Mouse (Mus musculus): ENCODE results near the gene Tyk2. TPM values are rescaled to one million over a fixed set of nuclear protein-coding genes. Genes with fewer than 3 reads are reported as not detected.

Gene Tyk2
- 10.3 and 10.8 TPM in 2 replicates for polyA plus RNA-seq (2014; fragmentation: Nextera tagmentation; extraction: Ambion mirVana)

GRCm38 (mm10) chr9:21131059-21131956, at the start of gene Tyk2:
Tyk2 (minus strand) TSS chr9:21131243.
- Histone ChIP-seq H3K9me3 (ENCODE audit: control insufficient read depth, low read length) (no peaks in the 10 kb centered on the region), H3K36me3 (ENCODE audit: control insufficient read depth, insufficient read depth, low read length) (no peaks in the 10 kb centered on the region), H3K4me2 (ENCODE audit: low read depth, low read length, severe bottlenecking) (peak within 1 kb of the TSS; percentile 62), H3K27ac (ENCODE audit: low read depth, low read length) (no peak within 1 kb of the TSS), H3K4me1 (replicated peaks; ENCODE audit: control insufficient read depth, insufficient read depth, low read length) (peaks cover 3% of the 10 kb centered on the region; the same call in 1 of the 2 replicates), H3K9ac (ENCODE audit: low read length) (peak within 1 kb of the TSS; percentile 67), H3K27me3 (ENCODE audit: control insufficient read depth, insufficient read depth, low read length) (no peaks in the 10 kb centered on the region), H3K4me3 (ENCODE audit: low read depth, low read length) (peak within 1 kb of the TSS; percentile 57)
- DNase-seq (ENCODE audit: low spot score), result peak; percentile 96
- WGBS, result 7% methylated on average over 37 of the region's 37 CpGs
- peak; percentile 98 for ATAC-seq (replicated peaks; ENCODE audit: low FRiP score)

- Histone ChIP-seq H3K9ac (ENCODE audit: low read length) (no peak overlapping the region), H3K4me1 (replicated peaks; ENCODE audit: control insufficient read depth, insufficient read depth, low read length) (peaks cover 5% of the 10 kb centered on the region; the same call in 1 of the 2 replicates), H3K27ac (ENCODE audit: low read depth, low read length) (no peak overlapping the region), H3K4me2 (ENCODE audit: low read depth, low read length, severe bottlenecking) (no peak overlapping the region), H3K27me3 (ENCODE audit: control insufficient read depth, insufficient read depth, low read length) (peaks cover 18% of the 10 kb centered on the region), H3K36me3 (ENCODE audit: control insufficient read depth, insufficient read depth, low read length) (no peaks in the 10 kb centered on the region), H3K4me3 (ENCODE audit: low read depth, low read length) (no peak overlapping the region), H3K9me3 (ENCODE audit: control insufficient read depth, low read length) (no peaks in the 10 kb centered on the region)
- ATAC-seq (replicated peaks; ENCODE audit: low FRiP score), result no peak
- WGBS, result 52% methylated on average over 1 of the region's 1 CpGs
- no peak for DNase-seq (ENCODE audit: low spot score)
These were observed 49.8 kb upstream of the Tyk2 start for GRCm38 (mm10) chr9:21180841-21181240.

GRCm38 (mm10) chr9:21180402-21180801, 49.4 kb upstream of the Tyk2 start:
- DNase-seq (ENCODE audit: low spot score), result no peak
- Histone ChIP-seq H3K4me3 (ENCODE audit: low read depth, low read length) (no peak overlapping the region), H3K4me2 (ENCODE audit: low read depth, low read length, severe bottlenecking) (no peak overlapping the region), H3K27ac (ENCODE audit: low read depth, low read length) (no peak overlapping the region), H3K9ac (ENCODE audit: low read length) (no peak overlapping the region), H3K4me1 (replicated peaks; ENCODE audit: control insufficient read depth, insufficient read depth, low read length) (peaks cover 5% of the 10 kb centered on the region; the same call in 1 of the 2 replicates), H3K9me3 (ENCODE audit: control insufficient read depth, low read length) (no peaks in the 10 kb centered on the region), H3K36me3 (ENCODE audit: control insufficient read depth, insufficient read depth, low read length) (no peaks in the 10 kb centered on the region), H3K27me3 (ENCODE audit: control insufficient read depth, insufficient read depth, low read length) (peaks cover 18% of the 10 kb centered on the region)
- no peak for ATAC-seq (replicated peaks; ENCODE audit: low FRiP score)
- 65% methylated on average over 4 of the region's 4 CpGs for WGBS

GRCm38 (mm10) chr9:21172364-21172763, 41.3 kb upstream of the Tyk2 start:
- H3K9ac ChIP-seq (ENCODE audit: low read length), result no peak overlapping the region
- H3K4me2 ChIP-seq (ENCODE audit: low read depth, low read length, severe bottlenecking), result no peak overlapping the region
- H3K27ac ChIP-seq (ENCODE audit: low read depth, low read length), result no peak overlapping the region
- H3K27me3 ChIP-seq (ENCODE audit: control insufficient read depth, insufficient read depth, low read length), result peaks cover under 1% of the 10 kb centered on the region
- H3K4me3 ChIP-seq (ENCODE audit: low read depth, low read length), result no peak overlapping the region
- DNase-seq (ENCODE audit: low spot score) (no peak), ATAC-seq (replicated peaks; ENCODE audit: low FRiP score) (no peak)
- peaks cover 3% of the 10 kb centered on the region; the same call in 1 of the 2 replicates for H3K4me1 ChIP-seq (replicated peaks; ENCODE audit: control insufficient read depth, insufficient read depth, low read length)
- 73% methylated on average over 6 of the region's 6 CpGs for WGBS
- H3K9me3 ChIP-seq (ENCODE audit: control insufficient read depth, low read length), result no peaks in the 10 kb centered on the region
- H3K36me3 ChIP-seq (ENCODE audit: control insufficient read depth, insufficient read depth, low read length), result no peaks in the 10 kb centered on the region

- Histone ChIP-seq H3K36me3 (ENCODE audit: control insufficient read depth, insufficient read depth, low read length) (no peaks in the 10 kb centered on the region), H3K27ac (ENCODE audit: low read depth, low read length) (no peak overlapping the region), H3K9ac (ENCODE audit: low read length) (no peak overlapping the region), H3K27me3 (ENCODE audit: control insufficient read depth, insufficient read depth, low read length) (peaks cover 33% of the 10 kb centered on the region), H3K4me2 (ENCODE audit: low read depth, low read length, severe bottlenecking) (no peak overlapping the region), H3K4me3 (ENCODE audit: low read depth, low read length) (no peak overlapping the region), H3K9me3 (ENCODE audit: control insufficient read depth, low read length) (no peaks in the 10 kb centered on the region), H3K4me1 (replicated peaks; ENCODE audit: control insufficient read depth, insufficient read depth, low read length) (peaks cover 15% of the 10 kb centered on the region)
- ATAC-seq (replicated peaks; ENCODE audit: low FRiP score) (no peak), DNase-seq (ENCODE audit: low spot score) (no peak)
- WGBS, result 33% methylated on average over 1 of the region's 1 CpGs
These were observed 38.1 kb upstream of the Tyk2 start for GRCm38 (mm10) chr9:21169157-21169556.

GRCm38 (mm10) chr9:21168161-21169123, 37.4 kb upstream of the Tyk2 start:
- Histone ChIP-seq H3K4me3 (ENCODE audit: low read depth, low read length) (no peak overlapping the region), H3K27me3 (ENCODE audit: control insufficient read depth, insufficient read depth, low read length) (peaks cover 40% of the 10 kb centered on the region), H3K9ac (ENCODE audit: low read length) (peak overlapping the region; percentile 16; the same call in 1 of the 2 replicates), H3K36me3 (ENCODE audit: control insufficient read depth, insufficient read depth, low read length) (no peaks in the 10 kb centered on the region), H3K27ac (ENCODE audit: low read depth, low read length) (no peak overlapping the region), H3K4me1 (replicated peaks; ENCODE audit: control insufficient read depth, insufficient read depth, low read length) (peaks cover 17% of the 10 kb centered on the region), H3K4me2 (ENCODE audit: low read depth, low read length, severe bottlenecking) (peak overlapping the region; percentile 26), H3K9me3 (ENCODE audit: control insufficient read depth, low read length) (no peaks in the 10 kb centered on the region)
- ATAC-seq (replicated peaks; ENCODE audit: low FRiP score) (peak; percentile 69; the same call in 1 of the 2 replicates), DNase-seq (ENCODE audit: low spot score) (peak; percentile 89)
- 12% methylated on average over 30 of the region's 30 CpGs for WGBS

- WGBS, result 65% methylated on average over 10 of the region's 10 CpGs
- Histone ChIP-seq H3K9ac (ENCODE audit: low read length) (no peak overlapping the region), H3K4me2 (ENCODE audit: low read depth, low read length, severe bottlenecking) (peak overlapping the region; percentile 26; the same call in 1 of the 2 replicates), H3K27me3 (ENCODE audit: control insufficient read depth, insufficient read depth, low read length) (peaks cover 47% of the 10 kb centered on the region), H3K27ac (ENCODE audit: low read depth, low read length) (no peak overlapping the region), H3K4me1 (replicated peaks; ENCODE audit: control insufficient read depth, insufficient read depth, low read length) (peaks cover 17% of the 10 kb centered on the region), H3K9me3 (ENCODE audit: control insufficient read depth, low read length) (no peaks in the 10 kb centered on the region), H3K4me3 (ENCODE audit: low read depth, low read length) (no peak overlapping the region), H3K36me3 (ENCODE audit: control insufficient read depth, insufficient read depth, low read length) (no peaks in the 10 kb centered on the region)
- DNase-seq (ENCODE audit: low spot score), result no peak
- ATAC-seq (replicated peaks; ENCODE audit: low FRiP score), result no peak
These were observed 36.4 kb upstream of the Tyk2 start for GRCm38 (mm10) chr9:21167140-21168097.

Measured in forebrain, embryonic 11.5 days (tissue).